Mouse (Mus musculus) yolk sac, embryonic 10.5 days (tissue): ENCODE data around the gene Tlr9.
A peak's percentile ranks its signal among the peaks of the same experiment; 100 is the strongest.

Source experiments
- DNase-seq: peaks from one replicate; pipeline ENCODE4 v3.0.0-alpha.2; 2017; ENCODE audit warnings: low spot score

Gene Tlr9

DNA sequence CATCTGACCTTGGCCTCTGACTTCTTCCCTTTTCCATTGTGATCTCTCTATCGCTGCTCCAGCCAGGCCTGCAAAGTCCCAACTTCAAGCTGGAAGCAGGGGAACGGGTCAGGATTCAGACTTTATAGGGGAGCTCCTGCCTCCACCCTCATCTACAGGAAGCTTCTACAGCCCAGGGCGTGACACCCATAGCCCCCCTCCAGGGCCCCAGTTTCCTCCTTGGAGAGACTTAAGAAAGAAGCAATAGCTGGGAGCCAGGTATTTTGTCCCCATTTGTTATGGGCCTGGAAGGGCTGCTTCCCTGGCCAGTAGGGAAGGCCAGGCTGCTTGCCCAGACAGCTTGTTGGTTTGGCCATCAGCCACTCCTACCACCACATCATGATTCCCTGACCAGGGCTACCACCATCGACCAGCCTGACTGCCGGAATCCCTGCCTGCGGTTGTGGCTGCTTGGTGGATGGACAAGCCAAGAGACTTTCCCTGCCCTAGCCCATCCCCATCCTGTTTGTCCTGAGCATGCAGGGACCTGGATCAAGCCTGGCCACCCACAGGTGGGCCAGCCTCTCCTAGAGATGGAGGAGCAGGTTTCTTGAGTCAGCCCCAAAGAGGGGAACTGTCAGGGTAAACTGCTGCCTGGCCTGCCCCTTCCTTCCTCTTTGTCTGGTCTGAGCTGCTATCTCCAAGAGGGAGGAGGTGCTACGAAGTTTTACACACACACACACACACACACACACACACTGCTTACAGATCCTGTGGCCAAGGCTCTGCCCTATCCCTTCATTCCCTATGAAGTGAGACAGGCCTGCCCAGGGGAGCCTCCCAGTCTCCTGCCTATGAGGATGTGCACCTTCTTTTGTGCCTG, 18.2 kb upstream of the Tlr9 start:
- no peak for DNase-seq

DNA sequence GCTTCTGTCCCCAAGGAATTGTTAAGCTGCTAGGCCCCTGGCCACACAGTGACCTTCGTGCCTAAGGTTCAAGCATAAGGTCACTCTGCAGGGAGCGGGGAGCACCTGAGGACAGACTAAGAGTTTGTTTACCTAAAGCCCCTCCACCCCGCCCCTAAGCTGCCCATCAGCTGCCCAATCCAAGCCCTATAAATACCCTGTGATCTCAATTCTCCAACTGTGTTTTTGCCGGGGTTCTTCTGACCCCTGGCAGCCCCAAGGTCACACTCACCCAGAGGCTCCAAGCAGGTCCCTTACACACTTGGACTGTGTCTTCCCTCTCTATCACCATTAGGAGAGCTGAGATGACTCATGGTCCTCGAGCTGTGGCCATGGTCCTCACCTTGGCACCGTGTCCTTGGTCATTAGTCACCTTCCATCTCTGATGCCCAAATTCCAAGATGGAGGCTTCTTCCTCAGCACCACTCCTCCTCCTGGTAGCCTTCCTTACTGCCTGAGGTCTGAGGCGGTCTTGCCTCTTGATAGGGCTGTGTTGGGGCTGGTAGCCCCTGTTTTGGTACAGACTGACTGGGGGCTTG, 16.6 kb upstream of the Tlr9 start:
- DNase-seq = no peak

DNA sequence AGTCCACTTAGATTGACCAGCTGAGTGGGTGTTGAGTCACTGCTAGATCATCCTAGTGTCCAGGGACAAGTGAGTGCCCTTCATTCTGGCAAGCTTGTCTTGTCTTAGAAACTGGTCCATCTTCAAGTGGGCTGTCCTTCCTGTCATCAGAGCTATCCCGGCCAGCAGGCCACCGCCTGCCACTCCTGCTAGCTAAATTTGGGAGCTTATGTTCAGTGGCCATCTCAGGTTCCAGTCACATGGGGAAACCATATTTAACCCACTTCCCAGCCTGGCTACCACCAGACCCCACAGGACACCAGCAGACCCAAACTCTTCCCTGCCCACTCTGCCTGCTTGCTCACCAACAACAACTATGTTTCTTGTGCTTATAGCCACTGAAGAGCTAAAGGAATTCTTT, 15.9 kb upstream of the Tlr9 start:
- DNase-seq = no peak

DNA sequence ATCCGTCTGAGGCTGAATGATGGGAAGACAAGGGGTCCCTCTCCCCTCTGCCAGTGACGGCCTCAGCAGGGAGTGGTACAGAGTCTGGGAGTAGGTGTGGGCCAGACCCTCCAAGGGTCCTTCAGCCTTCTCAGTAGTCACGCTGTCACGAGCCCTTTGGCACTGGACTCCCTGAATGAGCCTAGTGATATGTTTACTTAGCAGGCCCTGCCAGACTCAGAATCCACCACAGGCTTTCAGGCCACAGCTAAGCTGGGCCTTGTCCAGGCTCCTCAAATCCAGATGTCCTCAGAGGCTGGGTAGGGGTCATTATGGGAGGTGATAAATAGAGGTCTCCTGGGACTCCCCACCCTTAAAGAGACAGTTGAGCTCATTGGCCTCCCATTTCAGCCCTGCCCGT, 14.2 kb upstream of the Tlr9 start:
- DNase-seq = no peak

DNA sequence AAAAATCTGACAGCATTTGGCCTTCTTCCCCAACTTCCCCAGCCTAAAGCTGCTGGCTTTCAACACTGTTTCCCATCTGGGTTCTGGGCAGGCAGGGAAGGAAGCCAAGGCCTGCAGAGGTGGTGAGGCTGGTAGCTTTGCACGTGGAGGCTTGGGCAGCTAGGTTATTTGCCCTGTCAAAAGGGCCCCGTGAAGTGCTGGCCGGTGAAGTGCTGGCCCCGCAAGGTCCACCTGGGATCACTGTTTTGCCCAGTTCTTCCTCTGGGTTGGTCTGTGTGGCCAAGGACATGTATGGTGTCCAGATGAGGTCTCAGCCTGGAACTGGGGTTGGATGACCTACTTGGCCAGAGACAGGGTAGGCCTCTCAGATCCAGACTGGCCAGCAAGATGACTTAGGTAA, 12.4 kb upstream of the Tlr9 start:
- DNase-seq = no peak

DNA sequence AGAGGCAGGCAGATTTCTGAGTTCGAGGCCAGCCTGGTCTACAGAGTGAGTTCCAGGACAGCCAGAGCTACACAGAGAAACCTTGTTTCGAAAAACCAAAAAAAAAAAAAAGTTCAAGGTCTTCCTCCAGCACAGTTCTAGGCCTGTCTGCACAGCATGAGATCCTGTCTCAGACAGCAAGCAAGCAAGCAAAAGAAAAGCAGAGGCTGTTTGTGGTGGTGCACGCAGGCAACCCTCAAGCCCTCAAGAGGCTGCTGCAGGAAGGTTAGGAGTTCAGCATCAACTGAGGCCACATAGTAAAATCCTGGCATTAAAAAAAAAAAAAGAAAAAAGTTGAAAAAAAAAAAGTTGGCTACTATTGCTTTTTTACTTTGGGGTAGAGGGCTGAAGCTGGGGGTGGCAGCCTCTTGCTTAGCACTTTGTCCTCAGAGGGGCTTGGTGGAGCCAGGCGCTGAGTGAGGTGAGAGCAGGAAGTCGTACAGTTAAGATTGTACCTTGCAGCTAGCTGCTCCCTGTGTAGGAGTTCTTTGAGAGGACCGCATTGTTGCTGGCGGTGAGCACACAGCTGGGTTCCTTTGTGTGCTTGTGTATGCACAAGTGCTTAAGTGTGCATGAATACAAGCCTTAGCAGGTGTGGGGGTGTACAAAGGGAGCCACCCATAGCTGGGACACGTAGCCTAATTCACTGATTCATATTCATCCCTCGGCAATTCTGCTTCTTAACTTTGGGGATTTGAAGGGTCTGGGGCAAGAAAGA, 11.4 kb upstream of the Tlr9 start:
- DNase-seq = no peak

DNA sequence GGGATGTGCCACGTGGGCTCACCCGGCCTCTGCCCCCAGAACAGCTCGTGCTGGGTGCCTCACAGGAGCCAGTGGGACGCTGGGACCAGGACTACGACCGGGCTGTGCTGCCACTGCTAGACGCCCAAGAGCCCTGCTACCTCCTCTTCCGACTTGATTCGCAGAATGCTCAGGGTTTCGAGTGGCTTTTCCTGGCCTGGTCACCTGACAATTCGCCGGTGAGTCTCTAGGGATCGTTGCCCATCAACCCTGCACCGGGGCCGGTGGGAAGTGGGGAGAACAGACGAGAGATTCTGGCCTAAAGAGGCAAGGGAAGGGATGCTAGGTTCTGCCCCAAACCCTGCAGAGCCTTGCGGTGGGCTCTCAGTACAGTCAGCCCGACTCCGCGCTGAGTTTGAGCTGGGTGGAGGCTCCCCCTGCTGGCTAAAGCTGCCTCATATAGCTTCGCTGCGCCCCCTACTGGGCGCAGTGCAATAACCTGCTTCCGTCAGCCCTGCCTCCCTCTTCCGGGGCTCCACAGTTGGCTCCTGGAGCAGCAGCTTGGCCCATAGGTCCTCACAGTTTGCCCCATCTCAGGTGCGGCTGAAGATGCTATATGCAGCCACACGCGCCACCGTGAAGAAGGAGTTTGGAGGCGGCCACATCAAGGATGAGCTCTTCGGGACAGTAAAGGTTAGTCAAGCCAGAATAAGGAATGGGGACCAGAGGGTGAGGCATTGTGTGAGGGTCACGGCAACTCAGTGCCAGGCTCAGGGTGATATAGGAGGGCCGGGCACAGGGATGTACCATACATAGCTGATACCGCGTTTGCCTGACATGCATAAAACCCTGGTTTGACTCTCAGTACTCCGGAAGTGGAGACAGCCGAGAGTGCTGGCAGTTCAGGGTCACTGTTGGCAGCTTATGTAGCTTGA, 10.5 kb upstream of the Tlr9 start:
- peak; percentile 84 for DNase-seq

DNA sequence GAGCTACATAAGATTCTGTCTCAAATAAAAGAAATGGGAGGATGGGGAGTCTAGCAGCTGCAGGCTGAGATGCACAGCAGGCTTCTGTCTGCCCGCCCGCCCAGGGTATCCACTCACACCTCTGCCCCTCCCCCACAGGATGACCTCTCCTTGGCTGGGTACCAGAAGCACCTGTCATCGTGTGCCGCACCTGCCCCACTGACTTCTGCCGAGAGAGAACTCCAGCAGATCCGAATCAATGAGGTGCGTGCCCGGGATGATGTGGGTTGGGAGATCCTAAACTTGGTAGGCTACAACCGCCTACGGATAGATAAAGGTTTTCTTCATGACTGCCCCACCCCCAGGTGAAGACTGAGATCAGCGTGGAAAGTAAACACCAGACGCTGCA, 9.8 kb upstream of the Tlr9 start:
- DNase-seq = no peak

DNA sequence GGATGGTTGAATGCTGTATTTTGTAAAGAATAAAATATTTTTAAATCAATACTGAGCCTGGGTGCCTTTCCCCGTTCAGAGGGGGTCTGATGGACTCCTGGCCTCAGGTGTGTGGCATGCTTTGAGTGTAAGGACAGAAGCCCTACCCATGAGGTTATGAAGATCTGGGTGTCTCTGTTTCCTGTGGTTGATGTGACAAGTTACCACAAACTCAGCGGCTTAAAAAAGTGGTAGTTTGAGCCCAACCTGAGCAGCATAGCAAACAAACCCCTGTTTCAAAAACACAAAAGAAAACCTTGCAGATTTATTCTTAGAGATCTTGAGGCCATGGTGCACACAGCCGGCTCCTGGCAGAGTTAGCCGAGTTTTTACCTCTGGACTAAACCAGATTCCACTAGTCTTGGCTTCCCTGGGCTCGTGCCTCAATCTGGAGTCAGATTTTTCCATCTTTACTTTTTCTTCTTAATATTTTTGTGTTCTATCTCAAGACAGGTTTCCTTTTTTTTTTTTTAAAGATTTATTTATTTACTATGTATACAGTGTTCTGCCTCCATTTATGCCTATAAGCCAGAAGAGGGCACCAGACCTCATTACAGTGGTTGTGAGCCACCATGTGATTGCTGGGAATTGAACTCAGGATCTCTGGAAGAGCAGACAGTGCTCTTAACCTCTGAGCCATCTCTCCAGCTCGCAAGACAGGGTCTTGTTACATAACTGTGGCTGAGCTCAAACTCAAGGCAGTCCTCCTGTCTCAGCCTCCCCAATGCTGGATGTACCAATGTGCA, 6.9 kb upstream of the Tlr9 start:
- DNase-seq = no peak

DNA sequence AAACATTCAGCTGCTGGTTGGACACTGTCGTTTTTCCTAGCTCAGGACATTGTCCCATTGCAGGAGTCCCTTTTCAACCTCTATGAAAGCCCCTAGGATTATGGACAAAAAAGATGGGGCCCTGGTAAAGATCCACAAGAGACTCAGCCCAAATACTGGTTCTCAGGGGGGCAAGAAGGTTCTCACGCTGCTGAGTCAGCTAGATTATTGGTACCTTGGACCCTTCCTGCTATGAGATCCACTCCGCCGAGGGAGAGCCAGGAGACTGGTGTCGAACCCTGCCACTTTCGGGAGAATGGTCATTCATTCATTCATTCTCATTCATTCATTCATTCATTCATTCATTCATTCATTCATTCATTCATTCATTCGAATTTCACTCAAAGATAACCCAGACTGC, 5.4 kb upstream of the Tlr9 start:
- no peak for DNase-seq

DNA sequence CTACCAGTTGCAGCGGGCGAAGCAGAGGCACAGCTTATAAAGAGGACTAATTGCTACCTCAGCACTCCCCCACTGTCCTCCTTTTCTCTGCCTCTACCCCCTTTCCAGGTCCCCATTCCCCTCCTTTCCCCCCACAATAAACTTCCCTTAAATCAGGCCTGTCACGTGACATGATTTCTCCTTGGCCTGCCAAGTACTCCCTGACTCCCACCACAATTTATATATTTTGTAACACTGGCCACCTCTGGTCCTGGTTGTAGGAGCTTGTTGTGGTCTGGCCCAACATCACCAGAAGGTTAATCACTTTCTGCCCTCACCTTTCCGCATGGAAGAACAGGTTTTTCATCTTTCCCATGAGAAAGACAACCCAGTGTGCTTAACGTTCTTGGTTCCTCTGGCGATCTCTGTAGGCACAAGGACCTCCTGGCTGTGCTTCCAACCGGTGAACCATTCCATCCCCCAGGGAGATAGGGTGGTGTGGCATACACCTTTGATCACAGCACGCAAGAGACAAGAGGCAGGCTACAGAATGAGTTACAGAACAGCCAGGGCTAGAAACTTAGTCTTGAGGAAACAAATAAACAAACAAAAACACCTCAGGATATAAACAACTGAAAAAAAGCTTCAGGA, 1.4 kb upstream of the Tlr9 start:
- DNase-seq = no peak

DNA sequence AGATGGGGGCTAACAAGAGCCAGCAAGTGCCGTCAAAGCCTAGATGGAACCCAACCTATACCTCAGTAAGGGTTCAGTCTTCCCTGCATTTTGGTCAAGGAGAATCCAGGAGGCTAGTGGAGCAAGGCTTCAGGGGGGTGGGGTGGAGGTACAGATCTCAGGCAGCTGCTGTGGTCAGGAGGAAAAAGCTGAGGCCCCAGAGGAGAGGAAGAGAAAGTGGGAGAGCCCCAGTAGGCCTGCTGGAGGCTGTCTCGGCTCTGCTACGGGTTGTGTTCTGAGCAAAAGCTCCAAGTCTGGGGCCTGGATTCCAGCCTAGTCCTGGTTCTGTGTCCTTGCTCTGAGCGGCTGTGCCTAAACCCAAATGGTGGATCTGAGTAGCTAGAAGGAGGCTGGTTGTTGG, 596 bp downstream of the Tlr9 start:
- DNase-seq = no peak

DNA sequence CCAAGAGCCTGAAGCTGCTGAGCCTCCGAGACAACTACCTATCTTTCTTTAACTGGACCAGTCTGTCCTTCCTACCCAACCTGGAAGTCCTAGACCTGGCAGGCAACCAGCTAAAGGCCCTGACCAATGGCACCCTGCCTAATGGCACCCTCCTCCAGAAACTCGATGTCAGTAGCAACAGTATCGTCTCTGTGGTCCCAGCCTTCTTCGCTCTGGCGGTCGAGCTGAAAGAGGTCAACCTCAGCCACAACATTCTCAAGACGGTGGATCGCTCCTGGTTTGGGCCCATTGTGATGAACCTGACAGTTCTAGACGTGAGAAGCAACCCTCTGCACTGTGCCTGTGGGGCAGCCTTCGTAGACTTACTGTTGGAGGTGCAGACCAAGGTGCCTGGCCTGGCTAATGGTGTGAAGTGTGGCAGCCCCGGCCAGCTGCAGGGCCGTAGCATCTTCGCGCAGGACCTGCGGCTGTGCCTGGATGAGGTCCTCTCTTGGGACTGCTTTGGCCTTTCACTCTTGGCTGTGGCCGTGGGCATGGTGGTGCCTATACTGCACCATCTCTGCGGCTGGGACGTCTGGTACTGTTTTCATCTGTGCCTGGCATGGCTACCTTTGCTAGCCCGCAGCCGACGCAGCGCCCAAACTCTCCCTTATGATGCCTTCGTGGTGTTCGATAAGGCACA, 3.2 kb downstream of the Tlr9 start:
- DNase-seq = no peak

DNA sequence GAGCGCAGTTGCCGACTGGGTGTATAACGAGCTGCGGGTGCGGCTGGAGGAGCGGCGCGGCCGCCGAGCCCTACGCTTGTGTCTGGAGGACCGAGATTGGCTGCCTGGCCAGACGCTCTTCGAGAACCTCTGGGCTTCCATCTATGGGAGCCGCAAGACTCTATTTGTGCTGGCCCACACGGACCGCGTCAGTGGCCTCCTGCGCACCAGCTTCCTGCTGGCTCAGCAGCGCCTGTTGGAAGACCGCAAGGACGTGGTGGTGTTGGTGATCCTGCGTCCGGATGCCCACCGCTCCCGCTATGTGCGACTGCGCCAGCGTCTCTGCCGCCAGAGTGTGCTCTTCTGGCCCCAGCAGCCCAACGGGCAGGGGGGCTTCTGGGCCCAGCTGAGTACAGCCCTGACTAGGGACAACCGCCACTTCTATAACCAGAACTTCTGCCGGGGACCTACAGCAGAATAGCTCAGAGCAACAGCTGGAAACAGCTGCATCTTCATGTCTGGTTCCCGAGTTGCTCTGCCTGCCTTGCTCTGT, 3.8 kb downstream of the Tlr9 start:
- no peak for DNase-seq

DNA sequence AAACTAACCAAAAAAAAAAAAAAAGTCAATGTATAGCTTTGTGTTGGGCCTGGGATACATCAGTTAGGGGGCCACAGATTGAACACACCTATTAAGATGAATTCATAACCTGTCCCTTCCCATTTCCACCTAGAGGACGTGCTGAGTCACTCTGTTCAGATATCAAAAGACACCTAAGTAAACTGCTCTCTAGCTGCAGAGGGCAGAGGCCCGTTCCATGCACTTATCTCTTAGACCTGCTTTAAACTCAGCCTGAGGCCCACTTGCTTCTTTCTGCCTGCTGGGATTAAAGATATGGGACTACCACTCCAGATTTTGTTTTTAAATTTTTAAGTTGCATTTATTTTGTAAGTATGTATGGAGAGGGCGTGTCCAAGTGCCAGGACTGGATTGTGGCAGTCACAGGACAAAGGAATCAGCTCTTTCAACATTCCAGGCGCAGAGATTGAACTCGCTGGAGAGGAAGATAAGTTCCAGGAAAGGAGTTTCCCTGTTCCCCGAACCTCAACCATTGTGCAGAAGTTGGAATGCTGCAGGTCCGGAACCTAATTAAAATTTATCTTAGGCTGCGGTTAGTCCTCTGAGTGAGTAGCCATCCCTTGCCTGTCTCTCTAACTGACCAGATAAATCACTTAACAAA, 5.5 kb downstream of the Tlr9 start:
- DNase-seq = peak; percentile 84

DNA sequence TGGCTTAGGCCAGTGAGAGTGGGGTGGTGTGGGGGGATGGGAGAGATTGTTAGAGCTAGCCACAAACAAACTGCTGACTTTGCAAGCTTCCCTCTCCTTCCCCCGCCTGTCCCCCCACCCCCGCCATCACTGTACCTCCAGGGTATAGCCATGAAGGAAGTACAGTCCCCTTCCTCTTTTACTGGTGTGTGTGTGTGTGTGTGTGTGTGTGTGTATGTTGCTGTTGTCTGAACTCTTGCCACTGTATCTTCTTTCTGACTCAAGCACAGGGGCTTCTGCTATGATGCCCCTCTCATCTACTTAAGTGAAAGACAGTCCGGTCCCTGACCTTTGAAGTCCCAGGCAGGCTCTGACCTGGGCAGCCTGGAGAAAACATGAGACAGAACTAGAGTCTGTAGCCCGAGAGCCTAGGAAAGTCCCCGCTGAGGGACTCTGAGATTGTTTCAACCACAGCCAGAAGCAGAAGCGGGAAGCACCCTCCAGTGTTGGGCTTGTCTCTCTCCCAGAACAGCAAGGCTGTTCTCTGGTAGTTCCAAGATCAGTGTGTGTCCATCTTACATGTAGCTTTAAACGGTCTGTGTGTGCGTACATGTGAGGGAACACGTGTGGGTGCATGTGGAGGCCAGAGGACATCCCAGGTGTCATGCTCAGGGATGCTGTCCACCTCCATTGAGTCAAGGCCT, 7.8 kb downstream of the Tlr9 start:
- no peak for DNase-seq

DNA sequence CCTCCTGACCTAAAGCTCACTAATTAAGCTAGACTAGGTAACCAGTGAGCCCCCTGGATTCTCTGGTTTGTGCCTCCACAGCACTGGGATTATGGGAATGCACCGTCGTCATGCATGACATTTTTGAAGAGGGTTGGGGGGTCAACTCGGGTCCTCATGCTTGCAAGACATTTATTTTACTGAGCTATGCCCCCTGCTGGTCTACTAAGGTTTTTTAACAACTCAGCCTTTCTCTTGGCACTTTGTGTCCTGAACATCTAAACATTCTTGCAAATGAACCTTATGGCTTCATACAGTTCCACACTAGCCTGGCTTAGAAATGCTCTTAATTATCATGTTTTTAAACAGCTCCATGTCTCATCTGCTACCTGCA, 8.3 kb downstream of the Tlr9 start:
- DNase-seq = no peak

DNA sequence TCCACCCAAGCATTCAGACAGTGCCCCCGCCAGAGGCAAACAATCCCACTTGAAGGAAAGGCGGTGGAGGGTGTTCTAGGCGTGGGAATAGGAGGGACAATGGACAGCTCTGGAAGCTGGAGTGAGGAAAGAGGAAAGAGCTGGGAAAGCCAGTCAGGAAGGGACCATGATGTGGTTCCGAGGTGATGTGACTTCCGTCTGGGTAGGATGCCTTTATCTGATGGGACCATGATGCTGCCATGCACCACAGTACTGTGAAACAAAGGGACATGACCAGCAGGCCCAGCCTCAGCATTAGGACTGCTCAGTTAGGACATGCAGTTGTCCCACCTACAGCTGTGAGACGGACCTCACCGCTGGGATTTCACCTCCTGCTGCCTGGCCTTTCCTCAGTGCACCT, 8.8 kb downstream of the Tlr9 start:
- DNase-seq = no peak

DNA sequence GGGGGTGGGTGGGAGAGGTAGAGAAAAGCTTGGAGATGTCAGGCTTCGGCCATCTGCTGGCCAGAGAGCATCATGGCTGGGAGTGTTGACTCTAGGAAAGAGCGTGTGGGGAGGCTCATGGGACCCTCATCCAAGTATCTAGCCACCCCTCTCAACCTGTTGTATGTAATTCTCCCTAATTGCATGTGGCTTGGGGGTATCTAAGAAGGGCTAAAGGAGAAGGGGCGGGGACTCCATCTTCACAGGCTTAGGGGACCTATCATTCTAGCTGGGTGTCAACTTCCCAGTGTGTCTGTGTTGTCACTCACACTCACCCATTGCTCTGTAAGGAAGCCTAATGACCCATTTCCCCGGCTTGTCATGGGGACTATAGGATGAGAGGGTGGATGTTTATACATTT, 9.4 kb downstream of the Tlr9 start:
- DNase-seq = no peak
